Mouse (Mus musculus) E14TG2a.4 (cell line): ENCODE data around the gene Gadd45gip1.

ENCODE experiments used
- CTCF ChIP-seq: conservative IDR thresholded peaks from 2 replicates; pipeline ENCODE4 v1.5.1; 2014; ENCODE audit warnings: low read length
- NANOG ChIP-seq: IDR thresholded peaks from 2 replicates; pipeline ENCODE4 v1.6.1; 2014; ENCODE audit warnings: borderline replicate concordance, low read length, mixed read lengths
- POU5F1 ChIP-seq: IDR thresholded peaks from 2 replicates; pipeline ENCODE4 v1.6.1; 2014; ENCODE audit warnings: low read length, borderline replicate concordance

- TF ChIP-seq CTCF (no peak), POU5F1 (no peak), NANOG (no peak)
Measured at GRCm38 (mm10) chr8:84787523-84788302, 43.6 kb upstream of the Gadd45gip1 start.
